Mouse (Mus musculus) heart, embryonic 16.5 days (tissue): Measurements from ENCODE around the gene Serpinb7. TPM values are rescaled to one million over a fixed set of nuclear protein-coding genes. Genes with fewer than 3 reads are reported as not detected.

Experiments used
- ATAC-seq: fragments of 200-750 bp; cut with Nextera tagmentation; replicated peaks from 2 replicates; pipeline ENCODE4 v1.8.0; 2017; ENCODE audit warnings: moderate number of reproducible peaks; ENCODE audit not compliant: insufficient read depth, low FRiP score; ENCODE audit errors: extremely low read depth
- H3K27ac ChIP-seq: fragments of 300-500 bp; sonication (generic); 2 replicates; pipeline ENCODE4 v1.5.1; 2014; ENCODE audit warnings: mild to moderate bottlenecking, low read length, control low read depth, moderate library complexity
- H3K27me3 ChIP-seq: fragments of 300-500 bp; sonication (generic); 2 replicates; pipeline ENCODE4 v1.6.1; 2014; ENCODE audit warnings: low read length, mixed read lengths; ENCODE audit not compliant: control insufficient read depth, insufficient read depth
- H3K36me3 ChIP-seq: fragments of 300-500 bp; sonication (generic); 2 replicates; pipeline ENCODE4 v1.6.1; 2014; ENCODE audit not compliant: control insufficient read depth, insufficient read depth
- H3K4me1 ChIP-seq: fragments of 300-500 bp; sonication (generic); 2 replicates; pipeline ENCODE4 v1.6.1; 2014; ENCODE audit warnings: low read length, mixed read lengths; ENCODE audit not compliant: control insufficient read depth, insufficient read depth
- H3K4me2 ChIP-seq: fragments of 300-500 bp; sonication (generic); 2 replicates; pipeline ENCODE4 v1.6.1; 2014; ENCODE audit warnings: low read depth, mild to moderate bottlenecking, control low read depth, low read length
- H3K4me3 ChIP-seq: fragments of 300-500 bp; sonication (generic); 2 replicates; pipeline ENCODE4 v1.5.1; 2014; ENCODE audit warnings: mild to moderate bottlenecking, control low read depth, low read length
- H3K9ac ChIP-seq: fragments of 300-500 bp; sonication (generic); 2 replicates; pipeline ENCODE4 v1.6.1; 2014; ENCODE audit warnings: low read length, control low read depth
- H3K9me3 ChIP-seq: fragments of 300-500 bp; sonication (generic); replicated peaks from 2 replicates; pipeline ENCODE4 v1.6.1; 2016; ENCODE audit warnings: low read length; ENCODE audit not compliant: control insufficient read depth
- WGBS: fragments of 180-500 bp; shearing (Covaris S2); extraction: QIAGEN DNeasy Blood & Tissue Kit; methylation state at CpG from one replicate; pipeline ENCODE4 v1.1.7; 2014; 5-methylcytosine and 5-hydroxymethylcytosine counted together
- polyA plus RNA-seq: library from polyadenylated mRNA; unstranded; fragments of >200 nt; fragmentation: Nextera tagmentation; extraction: Ambion mirVana; gene quantifications from 2 replicates; pipeline ENCODE4 v1.2.1, GENCODE M21; 2015

Gene Serpinb7
- polyA plus RNA-seq, 1 experiment from 2014 or later = 0.30 TPM

GRCm38 (mm10) chr1:107445352-107445751 is 45.9 kb downstream of the Serpinb7 start:
- H3K27ac ChIP-seq = no peak overlapping the region
- no peak overlapping the region for H3K4me2 ChIP-seq
- no peak overlapping the region for H3K9ac ChIP-seq
- no peaks in the 10 kb centered on the region for H3K4me1 ChIP-seq
- H3K9me3 ChIP-seq = no peaks in the 10 kb centered on the region
- ATAC-seq = no peak
- WGBS = 70% methylated on average over 5 of the region's 5 CpGs
- no peaks in the 10 kb centered on the region for H3K27me3 ChIP-seq
- no peak overlapping the region for H3K4me3 ChIP-seq
- H3K36me3 ChIP-seq = no peaks in the 10 kb centered on the region

GRCm38 (mm10) chr1:107447228-107447931 is 47.9 kb downstream of the Serpinb7 start:
- H3K4me2 ChIP-seq = no peak overlapping the region
- H3K36me3 ChIP-seq = no peaks in the 10 kb centered on the region
- 63% methylated on average over 3 of the region's 3 CpGs for WGBS
- H3K4me1 ChIP-seq = no peaks in the 10 kb centered on the region
- H3K9ac ChIP-seq = no peak overlapping the region
- no peak overlapping the region for H3K27ac ChIP-seq
- H3K27me3 ChIP-seq = no peaks in the 10 kb centered on the region
- no peak for ATAC-seq
- H3K9me3 ChIP-seq = no peaks in the 10 kb centered on the region
- H3K4me3 ChIP-seq = no peak overlapping the region

GRCm38 (mm10) chr1:107479909-107480308 is 80.5 kb downstream of the Serpinb7 start:
- H3K36me3 ChIP-seq = no peaks in the 10 kb centered on the region
- no peak overlapping the region for H3K4me3 ChIP-seq
- H3K9me3 ChIP-seq = no peaks in the 10 kb centered on the region
- H3K27me3 ChIP-seq = no peaks in the 10 kb centered on the region
- no peak overlapping the region for H3K9ac ChIP-seq
- H3K4me2 ChIP-seq = no peak overlapping the region
- H3K27ac ChIP-seq = no peak overlapping the region
- ATAC-seq = no peak
- H3K4me1 ChIP-seq = no peaks in the 10 kb centered on the region

GRCm38 (mm10) chr1:107481452-107481851 is 82.0 kb downstream of the Serpinb7 start:
- WGBS = 24% methylated on average over 11 of the region's 11 CpGs
- Histone ChIP-seq H3K36me3 (no peaks in the 10 kb centered on the region), H3K9ac (no peak overlapping the region), H3K27ac (no peak overlapping the region), H3K27me3 (no peaks in the 10 kb centered on the region), H3K4me3 (no peak overlapping the region), H3K4me2 (peak overlapping the region; percentile 13; the same call in 1 of the 2 replicates), H3K4me1 (no peaks in the 10 kb centered on the region), H3K9me3 (no peaks in the 10 kb centered on the region)
- no peak for ATAC-seq

GRCm38 (mm10) chr1:107489577-107489976 is 90.1 kb downstream of the Serpinb7 start:
- Histone ChIP-seq H3K36me3 (no peaks in the 10 kb centered on the region), H3K4me2 (no peak overlapping the region), H3K27ac (no peak overlapping the region), H3K27me3 (no peaks in the 10 kb centered on the region), H3K9ac (no peak overlapping the region), H3K4me3 (no peak overlapping the region), H3K9me3 (no peaks in the 10 kb centered on the region), H3K4me1 (no peaks in the 10 kb centered on the region)
- WGBS = 73% methylated on average over 8 of the region's 8 CpGs
- no peak for ATAC-seq

- no peak overlapping the region for H3K27ac ChIP-seq
- H3K4me3 ChIP-seq = no peak overlapping the region
- no peaks in the 10 kb centered on the region for H3K4me1 ChIP-seq
- ATAC-seq = no peak
- H3K9ac ChIP-seq = no peak overlapping the region
- H3K9me3 ChIP-seq = no peaks in the 10 kb centered on the region
- no peaks in the 10 kb centered on the region for H3K27me3 ChIP-seq
- WGBS = 60% methylated on average over 2 of the region's 2 CpGs
- no peaks in the 10 kb centered on the region for H3K36me3 ChIP-seq
- no peak overlapping the region for H3K4me2 ChIP-seq
Observed at GRCm38 (mm10) chr1:107496789-107497188, 97.3 kb downstream of the Serpinb7 start.

- H3K9ac ChIP-seq = no peak overlapping the region
- H3K27me3 ChIP-seq = no peaks in the 10 kb centered on the region
- H3K9me3 ChIP-seq = no peaks in the 10 kb centered on the region
- no peak overlapping the region for H3K27ac ChIP-seq
- no peak overlapping the region for H3K4me2 ChIP-seq
- ATAC-seq = no peak
- no peaks in the 10 kb centered on the region for H3K4me1 ChIP-seq
- H3K4me3 ChIP-seq = no peak overlapping the region
- H3K36me3 ChIP-seq = no peaks in the 10 kb centered on the region
Observed at GRCm38 (mm10) chr1:107502025-107502424, 102.6 kb downstream of the Serpinb7 start.

Other genes with a start within 250 kb of the Serpinb7 start
- gene Serpinb3b, start 121.3 kb upstream of the Serpinb7 start, polyA plus RNA-seq = not detected in 2 replicates
- gene Serpinb3c, start 121.3 kb upstream of the Serpinb7 start, polyA plus RNA-seq = 0.13 TPM in 1 of 2 replicates, not detected in the other
- gene Serpinb11, start 38.5 kb upstream of the Serpinb7 start, polyA plus RNA-seq = 0.26 and 0.31 TPM in 2 replicates
- gene Serpinb2, start 111.8 kb downstream of the Serpinb7 start, polyA plus RNA-seq = 0.07 and 0.46 TPM in 2 replicates
- 4.2 and 5.2 TPM in 2 replicates for gene Serpinb8, start 190.4 kb downstream of the Serpinb7 start, polyA plus RNA-seq